ENCODE assay signal across 23 mouse cellular contexts in genomic region chr9:118878596-118878995, GRCm38 (mm10).
"Had no signal": no experiment of that assay in that cellular context is flagged by ENCODE, and none has a peak within 500 bp of the region (broad histone marks: within the 10 kb centered on the region; RNA-seq: fewer than 3 reads in every experiment).

No protein-coding gene starts in this region.

- H3K27me3 ChIP-seq: heart, embryonic 13.5 days; heart, embryonic 15.5 days; hindbrain, embryonic 12.5 days; intestine, embryonic 15.5 days; kidney, embryonic 15.5 days; limb, embryonic 13.5 days; limb, embryonic 15.5 days; liver, embryonic 12.5 days had no signal

- H3K4me1 ChIP-seq: hindbrain, embryonic 12.5 days; liver, embryonic 12.5 days had no signal

- H3K9ac ChIP-seq: heart, embryonic 13.5 days; heart, embryonic 15.5 days; hindbrain, embryonic 12.5 days; hindbrain, embryonic 14.5 days; intestine, embryonic 15.5 days; kidney, embryonic 15.5 days; limb, embryonic 13.5 days; limb, embryonic 15.5 days; liver, embryonic 12.5 days; liver, embryonic 14.5 days had no signal

- H3K4me3 ChIP-seq: heart, adult 2 months; heart, embryonic 13.5 days; heart, embryonic 15.5 days; hindbrain, embryonic 10.5 days; hindbrain, embryonic 12.5 days; intestine, embryonic 15.5 days; kidney, embryonic 15.5 days; limb, embryonic 13.5 days; limb, embryonic 15.5 days; liver, embryonic 12.5 days had no signal

- DNase-seq: gastrocnemius, postnatal 14 days; gastrocnemius, postnatal 36 days; heart, adult 2 months; heart, postnatal 4 days; kidney, adult 18-20 months; kidney, adult 9 months; kidney, postnatal 14 days; kidney, postnatal 36 days; layer of hippocampus, adult 9-11 months; layer of hippocampus, postnatal 36 days; left cerebral cortex, postnatal 4 days had no signal

- H3K27ac ChIP-seq: heart, adult 2 months; heart, embryonic 13.5 days; heart, embryonic 15.5 days; hindbrain, embryonic 10.5 days; hindbrain, embryonic 12.5 days; hindbrain, embryonic 14.5 days; intestine, embryonic 15.5 days; kidney, embryonic 15.5 days; kidney, postnatal 0 days; limb, embryonic 13.5 days; limb, embryonic 15.5 days; liver, embryonic 12.5 days; liver, embryonic 14.5 days had no signal

- H3K9me3 ChIP-seq: heart, embryonic 13.5 days; heart, embryonic 15.5 days; hindbrain, embryonic 10.5 days; hindbrain, embryonic 12.5 days; intestine, embryonic 15.5 days; kidney, embryonic 15.5 days; limb, embryonic 15.5 days; liver, embryonic 12.5 days had no signal

- H3K36me3 ChIP-seq: hindbrain, embryonic 12.5 days; limb, embryonic 15.5 days; liver, embryonic 12.5 days had no signal
